Mouse (Mus musculus) lung, postnatal 4 days (tissue): ENCODE measurements at regions not wholly inside any gene's neighbourhood (a gene's known extent, or its start where the extent isn't known, plus 50 kb on each side); places are given as distances from the start of the nearest gene placed in this dataset.

Source experiments
- DNase-seq, 2 experiments: peaks; one replicate each; pipeline ENCODE4 v3.0.0; 2021

- no peak for DNase-seq
These were observed 68.8 kb upstream of the Il15 start for GRCm38 (mm10) chr8:82471825-82472224.

GRCm38 (mm10) chr8:82469824-82470223 lies 66.8 kb upstream of the Il15 start:
- no peak for DNase-seq

GRCm38 (mm10) chr8:82462841-82463240 lies 59.8 kb upstream of the Il15 start:
- no peak for DNase-seq

- no peak for DNase-seq
These were observed 56.0 kb upstream of the Il15 start for GRCm38 (mm10) chr8:82459007-82459406.

- DNase-seq: no peak
These were observed 51.0 kb upstream of the Il15 start for GRCm38 (mm10) chr8:82454056-82454455.
